Mouse (Mus musculus) cerebellum, adult 9-10 months (tissue): ENCODE results near the gene Itgb5.

Source experiments
- DNase-seq: peaks from one replicate; pipeline ENCODE4 v3.0.0; 2022

Gene Itgb5

GRCm38 (mm10) chr16:33916473-33917251 lies 87.2 kb downstream of the Itgb5 start:
- peak; percentile 62 for DNase-seq

DNA sequence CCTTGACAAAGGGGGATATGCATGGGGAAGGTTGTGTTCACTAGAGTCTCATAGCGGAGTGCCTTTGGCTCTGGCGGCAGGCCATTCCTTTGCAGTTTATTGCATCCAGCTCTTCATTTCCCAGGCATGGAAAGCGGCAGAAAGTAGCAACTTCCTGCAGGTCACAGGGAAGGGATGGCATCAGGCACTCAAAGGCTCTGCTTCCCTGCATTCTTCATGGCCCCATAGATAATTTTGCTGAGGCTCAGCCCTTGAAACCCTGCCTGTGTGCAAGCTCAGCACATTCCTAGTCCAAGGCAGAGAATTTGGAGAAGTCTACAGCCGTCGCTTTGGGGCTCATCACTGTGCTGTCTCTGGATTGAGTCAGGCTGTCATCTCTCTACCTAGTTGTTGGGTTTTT lies 87.9 kb downstream of the Itgb5 start:
- DNase-seq = no peak

DNA sequence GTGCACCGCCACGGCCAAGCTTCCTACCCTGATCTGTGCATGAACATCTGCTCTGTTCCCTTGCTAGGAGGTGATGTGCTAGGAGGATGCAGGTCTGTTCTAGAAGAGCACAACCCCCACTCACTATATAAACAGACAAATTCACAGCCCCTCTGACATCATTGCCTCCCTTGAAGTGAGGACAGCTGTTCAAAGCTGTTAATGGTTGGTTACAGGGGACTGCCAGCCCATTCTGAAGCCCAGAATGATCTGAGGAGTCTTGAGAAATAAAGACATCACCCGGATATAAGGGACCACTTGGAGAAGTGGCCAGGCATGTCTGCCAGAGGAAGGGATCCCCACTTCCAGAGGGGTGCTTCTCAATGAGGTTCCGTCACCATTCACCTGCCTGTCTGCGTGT lies 88.5 kb downstream of the Itgb5 start:
- DNase-seq = no peak

DNA sequence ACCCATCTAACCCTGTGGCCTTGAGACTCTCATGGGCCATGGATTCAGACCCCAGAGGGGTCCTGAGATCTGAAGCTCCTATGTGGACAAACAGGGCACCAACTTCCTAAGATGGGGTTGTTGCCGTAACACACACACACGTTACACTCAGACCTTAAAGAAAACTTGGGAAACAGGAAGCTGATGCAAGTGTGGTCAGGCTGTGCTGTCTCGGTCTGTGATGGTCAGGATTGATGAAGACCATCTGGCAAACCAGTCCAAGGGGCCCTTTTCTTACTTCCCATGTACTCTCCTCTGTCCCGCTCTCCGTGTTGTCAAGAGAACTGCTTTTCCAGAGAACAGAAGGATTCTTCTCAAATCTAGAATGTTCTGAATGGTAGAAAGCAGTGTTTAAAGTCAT lies 92.0 kb downstream of the Itgb5 start:
- no peak for DNase-seq

DNA sequence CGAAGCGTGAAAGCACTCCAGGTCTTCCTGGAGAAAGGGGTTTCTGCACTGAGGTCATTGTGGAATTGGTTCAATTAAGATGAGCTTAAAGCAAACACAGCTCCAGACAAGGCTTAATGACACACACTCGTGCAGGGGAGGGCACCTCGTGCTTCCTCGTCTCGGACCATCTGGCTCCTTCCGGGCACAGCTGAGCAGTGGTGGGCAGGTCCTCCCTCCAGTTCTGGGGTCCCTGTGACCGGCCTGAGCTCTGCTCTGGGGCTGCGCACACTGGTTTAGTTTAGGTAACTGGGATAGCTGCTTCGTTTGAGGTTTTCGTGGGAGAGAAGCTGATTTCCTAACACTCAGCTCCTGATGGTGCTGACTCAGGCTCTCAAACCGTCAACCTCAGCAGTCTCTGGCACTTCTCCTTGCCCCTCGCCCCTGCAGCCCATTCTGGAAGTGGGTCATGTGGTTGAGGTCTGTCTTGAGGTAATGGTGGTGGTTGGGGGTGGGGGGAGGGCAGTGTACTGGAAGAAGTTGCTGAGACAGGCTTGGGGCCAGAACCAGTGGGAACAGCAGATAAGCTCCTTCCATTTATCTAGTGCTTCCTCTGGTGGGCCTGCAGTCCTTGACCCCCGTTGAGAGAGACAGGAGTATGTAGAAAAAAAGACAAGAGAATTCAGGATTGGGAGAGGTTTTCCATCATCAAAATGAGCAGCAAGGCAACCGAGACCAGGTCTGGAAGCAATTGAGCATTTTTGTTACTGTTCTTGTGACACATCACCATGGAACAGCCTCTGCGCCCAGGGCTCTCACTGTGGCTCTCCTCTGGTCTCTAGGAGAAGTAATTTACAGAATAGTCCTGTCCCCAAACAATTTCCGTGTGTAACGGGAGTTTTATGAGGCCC lies 92.9 kb downstream of the Itgb5 start:
- peak; percentile 39 for DNase-seq

- DNase-seq = no peak
Measured at GRCm38 (mm10) chr16:33923001-33923316, 93.5 kb downstream of the Itgb5 start.

- no peak for DNase-seq
Measured at GRCm38 (mm10) chr16:33923758-33924157, 94.3 kb downstream of the Itgb5 start.

GRCm38 (mm10) chr16:33927263-33927824 lies 97.9 kb downstream of the Itgb5 start:
- peak; percentile 30 for DNase-seq

DNA sequence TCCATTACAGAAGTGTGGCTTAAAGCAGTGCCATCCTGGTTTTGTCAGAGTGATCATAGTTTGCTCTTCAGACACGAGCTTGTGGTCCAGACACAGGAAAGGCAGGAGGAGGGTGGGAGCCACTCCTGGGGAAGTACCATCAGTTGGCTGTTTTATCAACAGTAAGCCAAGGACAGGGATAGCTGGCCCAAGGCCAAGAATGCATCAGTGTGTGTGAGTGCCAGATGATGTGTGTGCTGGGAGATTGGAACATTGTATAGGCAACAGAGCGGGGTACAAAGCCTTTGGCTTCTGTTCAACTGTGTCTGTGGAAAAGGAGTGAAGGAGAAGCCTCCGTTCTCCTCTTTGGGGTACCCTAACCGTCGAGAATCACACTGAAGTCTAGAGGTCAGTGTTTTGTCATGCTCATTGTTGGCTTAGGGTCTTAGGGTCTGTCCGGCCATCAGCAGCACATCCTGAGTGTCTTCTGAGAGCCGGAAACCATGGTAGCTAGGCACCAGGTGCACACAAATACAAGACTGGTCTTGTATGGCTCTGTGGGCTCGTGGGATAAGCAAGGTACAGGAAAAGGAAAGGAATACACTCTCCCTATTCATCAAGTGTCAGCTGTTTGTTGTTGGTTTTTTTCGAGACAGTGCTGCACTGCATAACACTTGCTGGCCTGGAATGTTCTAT lies 99.5 kb downstream of the Itgb5 start:
- peak; percentile 52 for DNase-seq

GRCm38 (mm10) chr16:33930785-33931184 lies 101.3 kb downstream of the Itgb5 start:
- no peak for DNase-seq

- peak; percentile 54 for DNase-seq
Measured at GRCm38 (mm10) chr16:33931682-33932081, 102.2 kb downstream of the Itgb5 start.

DNA sequence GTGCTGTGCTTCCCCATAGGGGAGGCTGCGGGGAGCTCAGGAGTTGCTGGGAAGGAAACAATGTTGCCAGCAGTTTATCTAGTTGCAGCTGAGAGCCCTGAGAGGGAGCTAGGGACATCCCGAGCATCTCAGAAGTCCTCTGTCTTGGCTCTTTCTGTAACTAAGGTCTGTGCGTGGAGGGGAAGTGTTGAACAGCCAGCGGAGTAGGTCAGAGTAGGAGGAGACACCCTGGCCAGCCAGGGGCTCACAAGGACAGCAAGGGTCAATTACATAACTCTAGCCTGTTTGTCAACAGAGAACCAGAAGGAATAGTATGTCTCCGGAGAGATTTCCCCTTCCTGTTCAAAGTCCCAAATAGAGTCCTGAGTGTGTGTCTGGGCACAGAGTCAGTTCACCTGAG lies 102.7 kb downstream of the Itgb5 start:
- peak; percentile 25 for DNase-seq

- peak; percentile 26 for DNase-seq
Measured at GRCm38 (mm10) chr16:33933411-33933810, 103.9 kb downstream of the Itgb5 start.

DNA sequence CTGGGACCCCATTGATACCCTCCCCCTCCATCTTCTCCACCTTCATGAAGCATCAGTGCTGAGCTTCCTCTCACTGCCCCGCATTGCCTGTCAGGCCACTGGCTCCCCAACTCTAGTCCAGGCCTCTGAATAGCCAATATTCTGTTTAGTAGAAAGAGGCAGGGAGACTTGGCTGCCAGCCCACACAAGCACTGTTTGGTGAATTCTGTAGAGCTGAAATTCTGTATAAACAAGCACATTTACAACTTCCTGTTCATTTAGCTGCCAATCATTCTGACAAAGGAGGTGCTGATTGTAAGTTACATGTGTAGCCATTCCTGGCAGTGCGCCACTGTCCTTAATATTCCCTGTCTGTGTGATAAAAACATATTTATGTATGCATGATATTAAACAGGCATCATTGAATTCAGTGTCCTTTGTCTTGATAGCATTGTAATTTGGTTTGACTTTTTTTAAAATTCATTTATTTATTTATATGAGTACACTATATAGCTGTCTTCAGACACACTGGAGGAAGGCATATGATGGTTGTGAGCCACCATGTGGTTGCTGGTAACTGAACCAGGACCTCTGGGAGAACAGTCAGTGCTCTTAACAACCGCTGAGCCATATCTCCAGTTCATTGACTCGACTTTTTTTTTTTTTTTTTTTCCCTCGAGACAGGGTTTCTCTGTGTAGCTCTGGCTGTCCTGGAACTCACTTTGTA lies 105.4 kb downstream of the Itgb5 start:
- DNase-seq = peak; percentile 63

DNA sequence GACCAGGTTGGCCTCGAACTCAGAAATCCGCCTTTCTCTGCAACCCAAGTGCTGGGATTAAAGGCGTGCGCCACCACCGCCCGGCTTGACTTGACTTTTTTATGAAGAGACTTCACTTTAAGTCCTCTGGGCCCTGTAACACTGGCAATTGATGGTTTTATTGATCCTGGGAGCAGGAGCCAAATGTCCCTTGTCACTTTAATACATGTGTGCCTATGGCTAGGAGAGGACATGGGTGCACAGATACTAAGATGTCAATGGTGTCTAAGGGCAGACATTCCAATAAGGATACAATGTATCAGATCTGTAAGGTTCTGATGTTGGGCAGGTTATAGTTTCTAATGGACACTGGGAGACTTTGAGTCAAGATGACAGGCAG lies 105.9 kb downstream of the Itgb5 start:
- peak; percentile 26 for DNase-seq

DNA sequence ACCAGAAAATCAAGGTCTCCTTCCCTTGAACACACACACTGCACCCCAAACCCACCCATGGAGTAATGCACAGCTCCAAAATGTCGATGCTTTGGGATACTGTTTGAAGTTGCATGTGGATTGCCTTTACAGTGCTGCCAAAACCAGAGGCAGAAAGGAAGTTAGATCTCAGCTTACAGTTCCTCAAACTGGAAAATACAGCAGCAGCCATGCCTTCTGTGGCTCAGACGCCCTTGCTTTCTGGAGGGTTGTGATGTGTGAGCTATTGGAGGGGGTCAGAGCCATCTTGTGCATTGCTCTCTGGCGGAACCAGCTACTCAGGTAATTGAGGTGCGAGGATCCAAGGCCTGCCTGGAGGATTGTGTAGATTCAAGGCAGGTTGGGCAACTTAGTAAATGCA lies 107.4 kb downstream of the Itgb5 start:
- no peak for DNase-seq

- DNase-seq = peak; percentile 94
Measured at GRCm38 (mm10) chr16:33937567-33937966, 108.1 kb downstream of the Itgb5 start.

GRCm38 (mm10) chr16:33938311-33939132 lies 109.1 kb downstream of the Itgb5 start:
- peak; percentile 73 for DNase-seq

DNA sequence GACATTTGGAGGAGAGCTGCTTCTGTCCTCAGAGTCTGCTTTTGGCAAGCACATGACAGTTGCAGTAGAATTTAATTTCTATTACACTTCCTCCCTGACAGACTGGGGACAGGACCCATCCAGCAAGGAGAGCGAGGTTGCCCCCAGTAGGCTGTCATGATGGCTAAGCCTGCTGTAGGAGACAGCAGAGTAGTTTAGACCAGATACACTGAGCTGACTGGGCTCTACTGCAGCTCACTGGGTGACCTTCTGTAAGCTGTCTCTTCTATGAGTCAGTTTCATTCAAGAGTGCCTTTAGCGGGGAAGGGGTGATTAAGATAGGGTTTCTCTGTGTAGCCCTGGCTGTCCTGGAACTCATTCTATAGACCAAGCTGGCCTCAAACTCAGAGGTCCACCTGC lies 109.7 kb downstream of the Itgb5 start:
- DNase-seq = peak; percentile 59

- peak; percentile 58 for DNase-seq
Measured at GRCm38 (mm10) chr16:33939636-33940035, 110.2 kb downstream of the Itgb5 start.

- DNase-seq = peak; percentile 83
Measured at GRCm38 (mm10) chr16:33940095-33940494, 110.6 kb downstream of the Itgb5 start.
